In genomic region chr5:111164348-111164920, GRCm38 (mm10) we compare ENCODE assay signal across 19 mouse cellular contexts.
DNase-seq lines count a peak whose midpoint lies in the region; ATAC-seq and TF ChIP-seq lines count a peak whose summit lies in the region.
"Had no signal": no experiment of that assay in that cellular context is flagged by ENCODE, and none has a peak within 500 bp of the region (broad histone marks: within the 10 kb centered on the region; RNA-seq: fewer than 3 reads in every experiment).

No protein-coding gene starts in this region.

- 0 out of 2 replicates have a peak overlapping the region, but pooled peaks have one; percentile 35 for H3K9ac ChIP-seq in forebrain, embryonic 13.5 days
- H3K9ac ChIP-seq in forebrain, embryonic 11.5 days (ENCODE audit: low read length), result no peak overlapping the region; the same call in 1 of the 2 replicates
- no peak overlapping the region for H3K9ac ChIP-seq in kidney, postnatal 0 days (ENCODE audit: low read depth, low read length)
- 0 out of 2 replicates have a peak overlapping the region, but pooled peaks have one; percentile 2 for H3K9ac ChIP-seq in midbrain, embryonic 14.5 days (replicated peaks; ENCODE audit: low read length)
- H3K9ac ChIP-seq in neural tube, embryonic 15.5 days (replicated peaks), result 0 out of 2 replicates have a peak overlapping the region, but pooled peaks have one; percentile 14
- H3K9ac ChIP-seq: intestine, embryonic 15.5 days had no signal

- H3K4me3 ChIP-seq in forebrain, embryonic 13.5 days, result no peak overlapping the region
- H3K4me3 ChIP-seq in forebrain, embryonic 11.5 days (ENCODE audit: low read depth, low read length), result no peak overlapping the region
- H3K4me3 ChIP-seq in kidney, postnatal 0 days (replicated peaks; ENCODE audit: low read depth, low read length), result no peak overlapping the region
- H3K4me3 ChIP-seq in midbrain, embryonic 14.5 days (replicated peaks; ENCODE audit: low read depth, low read length), result no peak overlapping the region
- no peak overlapping the region for H3K4me3 ChIP-seq in neural tube, embryonic 15.5 days (replicated peaks)
- H3K4me3 ChIP-seq: erythroblast, embryonic 14.5 days; intestine, embryonic 15.5 days had no signal

- no peak for ATAC-seq in forebrain, embryonic 13.5 days
- ATAC-seq in forebrain, embryonic 11.5 days (replicated peaks; ENCODE audit: low FRiP score), result no peak
- ATAC-seq in kidney, postnatal 0 days (replicated peaks; ENCODE audit: low FRiP score, low read depth), result no peak
- ATAC-seq in midbrain, embryonic 14.5 days (ENCODE audit: low FRiP score, low TSS enrichment), result no peak
- peak; percentile 44; the same call in 1 of the 2 replicates for ATAC-seq in neural tube, embryonic 15.5 days (ENCODE audit: low FRiP score)
- ATAC-seq: activated CD4-positive, CD25-positive, alpha-beta regulatory T cell, adult 4 months; intestine, embryonic 15.5 days had no signal

- H3K4me1 ChIP-seq in forebrain, embryonic 13.5 days, result peaks cover 58% of the 10 kb centered on the region
- H3K4me1 ChIP-seq in forebrain, embryonic 11.5 days (replicated peaks; ENCODE audit: control insufficient read depth, insufficient read depth, low read length), result peaks cover 26% of the 10 kb centered on the region
- H3K4me1 ChIP-seq in kidney, postnatal 0 days (replicated peaks; ENCODE audit: insufficient read depth, low read length), result peaks cover 7% of the 10 kb centered on the region; the same call in 1 of the 2 replicates
- H3K4me1 ChIP-seq in midbrain, embryonic 14.5 days (ENCODE audit: control insufficient read depth, insufficient read depth, low read length), result peaks cover 54% of the 10 kb centered on the region
- peaks cover 57% of the 10 kb centered on the region for H3K4me1 ChIP-seq in neural tube, embryonic 15.5 days

- H3K4me2 ChIP-seq in forebrain, embryonic 13.5 days, result no peak overlapping the region
- no peak overlapping the region for H3K4me2 ChIP-seq in forebrain, embryonic 11.5 days (ENCODE audit: low read depth, low read length, severe bottlenecking)
- H3K4me2 ChIP-seq in kidney, postnatal 0 days (ENCODE audit: low read length), result no peak overlapping the region
- no peak overlapping the region; the same call in 1 of the 2 replicates for H3K4me2 ChIP-seq in midbrain, embryonic 14.5 days (ENCODE audit: low read length)
- H3K4me2 ChIP-seq in neural tube, embryonic 15.5 days, result no peak overlapping the region
- H3K4me2 ChIP-seq: heart, embryonic 11.5 days; intestine, embryonic 15.5 days had no signal

- H3K27me3 ChIP-seq in forebrain, embryonic 13.5 days, result no peaks in the 10 kb centered on the region
- H3K27me3 ChIP-seq in forebrain, embryonic 11.5 days (ENCODE audit: control insufficient read depth, insufficient read depth, low read length), result no peaks in the 10 kb centered on the region
- no peaks in the 10 kb centered on the region for H3K27me3 ChIP-seq in kidney, postnatal 0 days (ENCODE audit: insufficient read depth, low read length)
- no peaks in the 10 kb centered on the region for H3K27me3 ChIP-seq in midbrain, embryonic 14.5 days (ENCODE audit: control insufficient read depth, insufficient read depth, low read length)
- H3K27me3 ChIP-seq in neural tube, embryonic 15.5 days (replicated peaks), result no peaks in the 10 kb centered on the region
- H3K27me3 ChIP-seq: intestine, embryonic 15.5 days had no signal

- no peak for TF ChIP-seq CTCF in kidney, postnatal 0 days (IDR thresholded peaks at IDR 0.05; ENCODE audit: low read depth)

- DNase-seq in forebrain, embryonic 11.5 days (ENCODE audit: low spot score), result no peak
- DNase-seq in kidney, postnatal 0 days (ENCODE audit: low spot score), result peak; percentile 73
- DNase-seq in kidney, adult 8-10 months, result no peak
- no peak for DNase-seq in midbrain, embryonic 14.5 days
- no peak for DNase-seq in spleen, postnatal 36 days (ENCODE audit: low spot score in 2 of 2)
- no peak for DNase-seq in retina, embryonic 14.5 days (ENCODE audit: low spot score)
- DNase-seq: adrenal gland, postnatal 14 days; cerebellum, adult 8-10 months; heart, postnatal 14 days; left cerebral cortex, postnatal 4 days; lung, adult 18-20 months; right cerebral cortex, adult 18-20 months; thymus, adult 18-20 months had no signal

- WGBS in forebrain, embryonic 13.5 days, result 27% methylated on average over 9 of the region's 9 CpGs
- WGBS in forebrain, embryonic 11.5 days, result 37% methylated on average over 9 of the region's 9 CpGs
- WGBS in kidney, postnatal 0 days, result 21% methylated on average over 9 of the region's 9 CpGs
- WGBS in midbrain, embryonic 14.5 days, result 14% methylated on average over 9 of the region's 9 CpGs
- 18% methylated on average over 9 of the region's 9 CpGs for WGBS in neural tube, embryonic 15.5 days

- H3K9me3 ChIP-seq in forebrain, embryonic 13.5 days (replicated peaks), result no peaks in the 10 kb centered on the region
- no peaks in the 10 kb centered on the region for H3K9me3 ChIP-seq in forebrain, embryonic 11.5 days (ENCODE audit: control insufficient read depth, low read length)
- no peaks in the 10 kb centered on the region for H3K9me3 ChIP-seq in kidney, postnatal 0 days (replicated peaks; ENCODE audit: low read length)
- H3K9me3 ChIP-seq in midbrain, embryonic 14.5 days (ENCODE audit: control insufficient read depth, low read length), result no peaks in the 10 kb centered on the region
- H3K9me3 ChIP-seq in neural tube, embryonic 15.5 days (replicated peaks), result no peaks in the 10 kb centered on the region
- H3K9me3 ChIP-seq: intestine, embryonic 15.5 days had no signal

- H3K36me3 ChIP-seq in forebrain, embryonic 13.5 days (ENCODE audit: poor library complexity, severe bottlenecking), result no peaks in the 10 kb centered on the region
- no peaks in the 10 kb centered on the region for H3K36me3 ChIP-seq in forebrain, embryonic 11.5 days (ENCODE audit: control insufficient read depth, insufficient read depth, low read length)
- H3K36me3 ChIP-seq in kidney, postnatal 0 days (ENCODE audit: insufficient read depth, low read length), result no peaks in the 10 kb centered on the region
- H3K36me3 ChIP-seq in midbrain, embryonic 14.5 days (ENCODE audit: control insufficient read depth, insufficient read depth, low read length), result no peaks in the 10 kb centered on the region
- no peaks in the 10 kb centered on the region for H3K36me3 ChIP-seq in neural tube, embryonic 15.5 days
- H3K36me3 ChIP-seq: intestine, embryonic 15.5 days had no signal

- peak overlapping the region; percentile 67; the same call in 1 of the 2 replicates for H3K27ac ChIP-seq in forebrain, embryonic 13.5 days
- no peak overlapping the region for H3K27ac ChIP-seq in forebrain, embryonic 11.5 days (ENCODE audit: low read depth, low read length)
- H3K27ac ChIP-seq in kidney, postnatal 0 days, result no peak overlapping the region
- peak overlapping the region; percentile 81 for H3K27ac ChIP-seq in midbrain, embryonic 14.5 days (replicated peaks; ENCODE audit: low read depth, low read length)
- peak overlapping the region; percentile 71 for H3K27ac ChIP-seq in neural tube, embryonic 15.5 days (replicated peaks)
- H3K27ac ChIP-seq: intestine, embryonic 15.5 days had no signal

Comparison
In these comparisons a context has a peak if more than half of its experiments do, and no peak if none do; other contexts are left out.
1. H3K27ac ChIP-seq: peak in forebrain, embryonic 13.5 days (single experiment), midbrain, embryonic 14.5 days (single experiment) and neural tube, embryonic 15.5 days (single experiment); none in forebrain, embryonic 11.5 days (single experiment) and kidney, postnatal 0 days (single experiment).
2. H3K9ac ChIP-seq: peak in forebrain, embryonic 13.5 days (single experiment), midbrain, embryonic 14.5 days (single experiment) and neural tube, embryonic 15.5 days (single experiment); none in forebrain, embryonic 11.5 days (single experiment) and kidney, postnatal 0 days (single experiment).